19 mouse cellular contexts compared by ENCODE assay signal in the genomic region with DNA sequence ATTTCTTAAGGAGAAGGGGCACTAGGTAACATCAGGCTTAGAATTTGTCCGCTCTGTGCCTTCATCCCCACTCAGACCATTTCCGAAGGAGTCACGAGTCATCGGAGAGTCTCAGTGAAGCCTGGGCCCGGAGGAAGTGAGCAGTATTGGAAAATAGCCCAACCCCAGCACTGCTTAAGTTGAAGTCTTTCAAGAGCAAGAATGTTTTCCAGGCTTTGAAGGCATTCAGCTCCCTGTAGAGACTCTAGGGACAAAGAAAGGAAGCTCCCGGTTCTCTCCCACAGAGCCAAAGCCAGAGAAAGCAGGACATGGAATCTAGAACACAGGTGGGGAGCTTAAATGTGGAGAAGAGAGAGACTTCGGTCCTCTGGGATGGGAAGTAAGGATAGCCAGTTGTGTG. TPM values are rescaled to one million over a fixed set of nuclear protein-coding genes. Genes with fewer than 3 reads are reported as not detected.
DNase-seq lines count a peak whose midpoint lies in the region; ATAC-seq and TF ChIP-seq lines count a peak whose summit lies in the region.
"Had no signal": no experiment of that assay in that cellular context is flagged by ENCODE, and none has a peak within 500 bp of the region (broad histone marks: within the 10 kb centered on the region; RNA-seq: fewer than 3 reads in every experiment).

No protein-coding gene starts in this region.

- H3K4me2 ChIP-seq in neural tube, embryonic 15.5 days: no peak overlapping the region
- no peak overlapping the region for H3K4me2 ChIP-seq in heart, embryonic 15.5 days
- no peak overlapping the region for H3K4me2 ChIP-seq in liver, postnatal 0 days (ENCODE audit: low read depth, low read length)
- H3K4me2 ChIP-seq: embryonic facial prominence, embryonic 15.5 days; heart, embryonic 13.5 days; hindbrain, embryonic 13.5 days; limb, embryonic 13.5 days; midbrain, embryonic 12.5 days; neural tube, embryonic 12.5 days had no signal

- no peaks in the 10 kb centered on the region for H3K36me3 ChIP-seq in kidney, adult 2 months (ENCODE audit: control insufficient read depth, insufficient read depth, low read length)
- H3K36me3 ChIP-seq in neural tube, embryonic 15.5 days: no peaks in the 10 kb centered on the region
- H3K36me3 ChIP-seq in heart, embryonic 15.5 days: no peaks in the 10 kb centered on the region
- H3K36me3 ChIP-seq in liver, postnatal 0 days (replicated peaks; ENCODE audit: insufficient read depth, low read length): no peaks in the 10 kb centered on the region
- H3K36me3 ChIP-seq: embryonic facial prominence, embryonic 15.5 days; heart, embryonic 13.5 days; hindbrain, embryonic 13.5 days; limb, embryonic 13.5 days; midbrain, embryonic 12.5 days; neural tube, embryonic 12.5 days had no signal

- H3K9me3 ChIP-seq in neural tube, embryonic 15.5 days (replicated peaks): no peaks in the 10 kb centered on the region
- H3K9me3 ChIP-seq in heart, embryonic 15.5 days (replicated peaks): no peaks in the 10 kb centered on the region
- H3K9me3 ChIP-seq in liver, postnatal 0 days (ENCODE audit: low read length): no peaks in the 10 kb centered on the region
- H3K9me3 ChIP-seq: embryonic facial prominence, embryonic 15.5 days; heart, embryonic 13.5 days; hindbrain, embryonic 13.5 days; limb, embryonic 13.5 days; midbrain, embryonic 12.5 days; neural tube, embryonic 12.5 days had no signal

- H3K4me3 ChIP-seq in kidney, adult 2 months (ENCODE audit: insufficient read depth, low read depth, low read length): no peak overlapping the region
- no peak overlapping the region for H3K4me3 ChIP-seq in neural tube, embryonic 15.5 days (replicated peaks)
- H3K4me3 ChIP-seq in heart, embryonic 15.5 days: no peak overlapping the region
- H3K4me3 ChIP-seq in liver, postnatal 0 days (ENCODE audit: low read depth, low read length): no peak overlapping the region
- H3K4me3 ChIP-seq: embryonic facial prominence, embryonic 15.5 days; heart, embryonic 13.5 days; hindbrain, embryonic 13.5 days; limb, embryonic 13.5 days; midbrain, embryonic 12.5 days; neural tube, embryonic 12.5 days had no signal

- TF ChIP-seq POLR2A in kidney, adult 2 months (IDR thresholded peaks at IDR 0.05; ENCODE audit: low read depth, low read length): no peak

- H3K27ac ChIP-seq in kidney, adult 2 months (ENCODE audit: insufficient read depth, low read depth, low read length): peak overlapping the region; percentile 47; the same call in 1 of the 2 replicates
- H3K27ac ChIP-seq in neural tube, embryonic 15.5 days (replicated peaks): peak overlapping the region; percentile 48; the same call in 1 of the 2 replicates
- peak overlapping the region; percentile 26 for H3K27ac ChIP-seq in heart, embryonic 15.5 days
- H3K27ac ChIP-seq in liver, postnatal 0 days (ENCODE audit: low read depth): no peak overlapping the region
- H3K27ac ChIP-seq: embryonic facial prominence, embryonic 15.5 days; heart, embryonic 13.5 days; hindbrain, embryonic 13.5 days; limb, embryonic 13.5 days; liver, embryonic 14.5 days; macrophage; midbrain, embryonic 12.5 days; neural tube, embryonic 12.5 days had no signal

- TF ChIP-seq EP300 in liver, postnatal 0 days (IDR thresholded peaks at IDR 0.05; ENCODE audit: low read depth): no peak

- no peak overlapping the region for H3K9ac ChIP-seq in neural tube, embryonic 15.5 days (replicated peaks)
- no peak overlapping the region for H3K9ac ChIP-seq in heart, embryonic 15.5 days
- H3K9ac ChIP-seq in liver, postnatal 0 days (replicated peaks): no peak overlapping the region
- H3K9ac ChIP-seq: embryonic facial prominence, embryonic 15.5 days; heart, embryonic 13.5 days; hindbrain, embryonic 13.5 days; limb, embryonic 13.5 days; liver, embryonic 14.5 days; midbrain, embryonic 12.5 days; neural tube, embryonic 12.5 days had no signal

- TF ChIP-seq CTCF in kidney, adult 2 months (conservative IDR thresholded peaks at IDR 0.05; ENCODE audit: insufficient read depth, insufficient read length, low read depth, low read length): no peak
- TF ChIP-seq CTCF in liver, postnatal 0 days (IDR thresholded peaks at IDR 0.05; ENCODE audit: low read depth): no peak

- WGBS in kidney, adult 2 months: 63% methylated on average over 7 of the region's 7 CpGs
- WGBS in neural tube, embryonic 15.5 days: 77% methylated on average over 7 of the region's 7 CpGs
- WGBS in heart, embryonic 15.5 days: 65% methylated on average over 7 of the region's 7 CpGs
- 77% methylated on average over 7 of the region's 7 CpGs for WGBS in liver, postnatal 0 days (ENCODE audit: insufficient replicate concordance)

- no peaks in the 10 kb centered on the region for H3K4me1 ChIP-seq in kidney, adult 2 months (ENCODE audit: control insufficient read depth, insufficient read depth, low read length)
- no peaks in the 10 kb centered on the region; the same call in none of the 2 replicates for H3K4me1 ChIP-seq in neural tube, embryonic 15.5 days
- H3K4me1 ChIP-seq in heart, embryonic 15.5 days (replicated peaks): no peaks in the 10 kb centered on the region
- H3K4me1 ChIP-seq in liver, postnatal 0 days (ENCODE audit: insufficient read depth): no peaks in the 10 kb centered on the region
- H3K4me1 ChIP-seq: embryonic facial prominence, embryonic 15.5 days; heart, embryonic 13.5 days; midbrain, embryonic 12.5 days; neural tube, embryonic 12.5 days had no signal

- DNase-seq in kidney, adult 2 months: peak; percentile 41
- DNase-seq in kidney, postnatal 4 days: no peak
- no peak for DNase-seq in neural tube, embryonic 10.5 days (ENCODE audit: extremely low spot score, low spot score)
- DNase-seq in liver, postnatal 0 days: no peak
- no peak for DNase-seq in urinary bladder, postnatal 4 days (ENCODE audit: low spot score in 2 of 2)
- DNase-seq: cerebellum, adult 2 months; cerebellum, postnatal 36 days; thymus, postnatal 14 days had no signal

- H3K27me3 ChIP-seq in kidney, adult 2 months (replicated peaks; ENCODE audit: control insufficient read depth, insufficient read depth, low read length): no peaks in the 10 kb centered on the region
- no peaks in the 10 kb centered on the region for H3K27me3 ChIP-seq in neural tube, embryonic 15.5 days (replicated peaks)
- no peaks in the 10 kb centered on the region; the same call in 1 of the 2 replicates for H3K27me3 ChIP-seq in heart, embryonic 15.5 days
- H3K27me3 ChIP-seq in liver, postnatal 0 days (ENCODE audit: insufficient read depth, low read length): 0 out of 2 replicates have a peak, but pooled peaks cover under 1% of the 10 kb centered on the region
- H3K27me3 ChIP-seq: embryonic facial prominence, embryonic 15.5 days; hindbrain, embryonic 13.5 days; limb, embryonic 13.5 days; midbrain, embryonic 12.5 days; neural tube, embryonic 12.5 days had no signal

- ATAC-seq in neural tube, embryonic 15.5 days (ENCODE audit: low FRiP score): no peak
- no peak for ATAC-seq in heart, embryonic 15.5 days (replicated peaks; ENCODE audit: insufficient number of reproducible peaks, insufficient read depth, low FRiP score, low read depth)
- ATAC-seq in liver, postnatal 0 days: no peak
- ATAC-seq: forebrain, embryonic 16.5 days had no signal

RNA-seq across cellular contexts. Expression of gene Dchs1, which starts 6.2 kb away (rescaled TPM):
- polyA plus RNA-seq in kidney, adult 2 months (2012; rRNA removed): 5.9 and 7.1 TPM in 2 replicates
- polyA plus RNA-seq in neural tube, embryonic 15.5 days (2015; fragmentation: Nextera tagmentation; extraction: Ambion mirVana): 10.0 and 10.8 TPM in 2 replicates
- polyA plus RNA-seq in heart, embryonic 15.5 days (2015; fragmentation: Nextera tagmentation; extraction: Ambion mirVana): 3.4 and 5.9 TPM in 2 replicates
- polyA plus RNA-seq in liver, postnatal 0 days (2015; fragmentation: Nextera tagmentation; extraction: Ambion mirVana): 0.45 and 0.58 TPM in 2 replicates

RNA-seq across cellular contexts. Expression of gene Mrpl17, which starts 17.2 kb away (rescaled TPM):
- 271 and 278 TPM in 2 replicates for polyA plus RNA-seq in kidney, adult 2 months (2012; rRNA removed)
- polyA plus RNA-seq in neural tube, embryonic 15.5 days (2015; fragmentation: Nextera tagmentation; extraction: Ambion mirVana): 189 and 232 TPM in 2 replicates
- polyA plus RNA-seq in heart, embryonic 15.5 days (2015; fragmentation: Nextera tagmentation; extraction: Ambion mirVana): 180 and 222 TPM in 2 replicates
- 405 and 416 TPM in 2 replicates for polyA plus RNA-seq in liver, postnatal 0 days (2015; fragmentation: Nextera tagmentation; extraction: Ambion mirVana)

RNA-seq across cellular contexts. Expression of gene Tpp1, which starts 41.7 kb away (rescaled TPM):
- 251 and 309 TPM in 2 replicates for polyA plus RNA-seq in kidney, adult 2 months (2012; rRNA removed)
- 41.4 and 50.2 TPM in 2 replicates for polyA plus RNA-seq in neural tube, embryonic 15.5 days (2015; fragmentation: Nextera tagmentation; extraction: Ambion mirVana)
- 72.8 and 77.1 TPM in 2 replicates for polyA plus RNA-seq in heart, embryonic 15.5 days (2015; fragmentation: Nextera tagmentation; extraction: Ambion mirVana)
- polyA plus RNA-seq in liver, postnatal 0 days (2015; fragmentation: Nextera tagmentation; extraction: Ambion mirVana): 60.9 and 65.8 TPM in 2 replicates

RNA-seq across cellular contexts. Expression of gene Taf10, which starts 49.5 kb away (rescaled TPM):
- 423 and 437 TPM in 2 replicates for polyA plus RNA-seq in kidney, adult 2 months (2012; rRNA removed)
- 101 and 102 TPM in 2 replicates for polyA plus RNA-seq in neural tube, embryonic 15.5 days (2015; fragmentation: Nextera tagmentation; extraction: Ambion mirVana)
- polyA plus RNA-seq in heart, embryonic 15.5 days (2015; fragmentation: Nextera tagmentation; extraction: Ambion mirVana): 90.0 and 105 TPM in 2 replicates
- 104 and 110 TPM in 2 replicates for polyA plus RNA-seq in liver, postnatal 0 days (2015; fragmentation: Nextera tagmentation; extraction: Ambion mirVana)

RNA-seq across cellular contexts. Expression of gene Rrp8, which starts 56.5 kb away (rescaled TPM):
- 7.5 TPM in 2 replicates for polyA plus RNA-seq in kidney, adult 2 months (2012; rRNA removed)
- 27.8 and 28.8 TPM in 2 replicates for polyA plus RNA-seq in neural tube, embryonic 15.5 days (2015; fragmentation: Nextera tagmentation; extraction: Ambion mirVana)
- polyA plus RNA-seq in heart, embryonic 15.5 days (2015; fragmentation: Nextera tagmentation; extraction: Ambion mirVana): 18.7 and 23.2 TPM in 2 replicates
- 10.6 and 11.6 TPM in 2 replicates for polyA plus RNA-seq in liver, postnatal 0 days (2015; fragmentation: Nextera tagmentation; extraction: Ambion mirVana)
